Mouse (Mus musculus) macrophage (primary cell): ENCODE data around the gene Gm21973. TPM values are rescaled to one million over a fixed set of nuclear protein-coding genes. Genes with fewer than 3 reads are reported as not detected.

Source experiments
- H3K27ac ChIP-seq: fragments of 350-480 bp; formaldehyde crosslinking; 2 replicates; pipeline ENCODE4 v1.9.0; 2021
- H3K36me3 ChIP-seq: fragments of 350-480 bp; formaldehyde crosslinking; 2 replicates; pipeline ENCODE4 v1.9.0; 2021; ENCODE audit errors: inconsistent target
- H3K4me3 ChIP-seq: fragments of 350-480 bp; formaldehyde crosslinking; 2 replicates; pipeline ENCODE4 v1.9.0; 2021; ENCODE audit errors: inconsistent target
- H3K79me2 ChIP-seq: fragments of 350-480 bp; formaldehyde crosslinking; 2 replicates; pipeline ENCODE4 v1.9.0; 2021; ENCODE audit errors: inconsistent target
- WGBS: methylation state at CpG from one replicate; pipeline ENCODE4 v1.1.7; 2026; ENCODE audit warnings: inconsistent platforms; ENCODE audit not compliant: missing documents; 5-methylcytosine and 5-hydroxymethylcytosine counted together
- polyA plus RNA-seq: library from polyadenylated mRNA; stranded (reverse); fragments of 250-400 nt; gene quantifications from 3 replicates; pipeline ENCODE4 v1.2.4, GENCODE M21; 2018; ENCODE audit warnings: inconsistent platforms
- total RNA-seq, 78 experiments: library from RNA; depleted of rRNA; stranded (reverse); fragments of 250-400 nt; gene quantifications; 1 replicate in 9 of 78; 2 replicates in 24 of 78; 3 replicates in 43 of 78; 4 replicates in 2 of 78; pipeline ENCODE4 v1.2.4; 2018; ENCODE audit warnings: inconsistent platforms in 56 of 78

The Gm21973 gene
- not detected for total RNA-seq (2018; cell fraction: chromatin; rRNA removed)
- not detected for total RNA-seq (2018; cell fraction: cytosol; rRNA removed)
- total RNA-seq (2018; cell fraction: nucleus; rRNA removed) = not detected
- polyA plus RNA-seq = not detected in 3 replicates

DNA sequence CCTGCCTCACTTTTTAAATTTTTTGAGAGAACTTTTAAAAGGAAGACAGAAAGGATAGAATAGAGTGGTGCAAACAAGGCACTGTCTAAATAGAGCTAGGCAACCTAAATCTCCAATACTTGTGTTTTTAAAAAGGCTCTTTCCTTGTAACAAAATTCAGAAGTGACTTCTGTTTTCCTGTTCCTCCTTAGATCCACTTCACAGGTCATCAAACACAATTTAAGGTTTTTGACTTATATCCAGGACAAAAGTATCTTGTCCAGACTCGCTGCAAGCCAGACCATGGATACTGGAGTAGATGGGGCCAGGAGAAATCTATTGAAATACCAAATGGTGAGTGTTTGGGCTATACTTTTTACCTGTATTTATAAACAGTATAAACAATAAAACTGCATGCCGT, at the start of gene Gm21973:
Gene Gm21973, plus strand, starts transcription at position 301 of the 400 bp plus-strand sequence.
- Histone ChIP-seq H3K27ac (no peak within 1 kb of the TSS), H3K36me3 (no peaks in the 10 kb centered on the region), H3K4me3 (no peak within 1 kb of the TSS), H3K79me2 (no peaks in the 10 kb centered on the region)
- WGBS = 94% methylated on average over 2 of the region's 2 CpGs

DNA sequence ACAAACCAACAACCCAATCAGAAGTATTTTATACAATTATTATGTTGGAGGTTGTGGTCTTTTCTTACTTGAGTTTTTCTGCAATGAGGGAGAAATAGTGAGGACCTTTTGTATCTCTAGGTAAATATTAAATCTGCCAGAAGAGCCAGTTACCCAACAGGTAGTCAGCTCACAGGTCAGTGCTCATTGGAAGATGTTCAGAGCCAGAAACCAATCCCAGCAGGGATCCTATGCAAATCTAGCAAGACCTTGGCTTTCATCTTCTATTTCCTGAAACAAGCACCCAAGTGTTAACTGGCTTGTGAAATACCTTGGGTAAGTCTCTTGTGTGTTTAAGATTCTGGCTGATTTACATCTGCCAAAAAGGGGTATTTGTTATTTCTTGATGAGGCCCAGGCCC, 48.8 kb upstream of the Gm21973 start:
- H3K4me3 ChIP-seq = no peak overlapping the region
- no peak overlapping the region for H3K27ac ChIP-seq
- no peaks in the 10 kb centered on the region for H3K79me2 ChIP-seq
- no peaks in the 10 kb centered on the region for H3K36me3 ChIP-seq

- H3K36me3 ChIP-seq = no peaks in the 10 kb centered on the region
- no peak overlapping the region for H3K4me3 ChIP-seq
- 80% methylated on average over 4 of the region's 4 CpGs for WGBS
These were observed 47.7 kb upstream of the Gm21973 start for GRCm38 (mm10) chr15:10277461-10277860.

GRCm38 (mm10) chr15:10281546-10281945, 43.6 kb upstream of the Gm21973 start:
- Histone ChIP-seq H3K27ac (no peak overlapping the region), H3K79me2 (no peaks in the 10 kb centered on the region), H3K36me3 (no peaks in the 10 kb centered on the region), H3K4me3 (no peak overlapping the region)
- 93% methylated on average over 4 of the region's 5 CpGs for WGBS

More at GRCm38 (mm10) chr15:10277461-10277860, 47.7 kb upstream of the Gm21973 start:
- no peaks in the 10 kb centered on the region for H3K79me2 ChIP-seq
- H3K27ac ChIP-seq = no peak overlapping the region

DNA sequence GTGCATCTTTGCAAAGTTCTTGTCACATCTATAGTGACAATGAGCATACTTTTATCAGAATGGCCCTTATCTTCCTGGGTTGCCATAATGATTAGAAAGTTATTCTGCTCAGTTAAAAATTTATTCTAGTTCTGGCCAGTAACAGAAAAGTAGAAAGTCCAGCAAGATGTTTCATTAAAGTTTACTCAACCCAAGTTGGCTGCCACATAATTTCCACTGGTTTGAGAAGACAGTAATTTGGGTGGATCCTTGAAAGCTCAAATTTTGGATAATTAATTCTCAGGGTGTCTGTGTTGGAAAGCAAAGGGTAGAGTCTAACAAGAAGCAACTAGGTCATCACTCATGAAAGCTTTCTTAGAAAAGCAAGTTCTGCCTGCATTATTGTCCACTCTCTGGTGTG, 41.5 kb upstream of the Gm21973 start:
- no peak overlapping the region for H3K4me3 ChIP-seq
- no peak overlapping the region for H3K27ac ChIP-seq
- no peaks in the 10 kb centered on the region for H3K79me2 ChIP-seq
- H3K36me3 ChIP-seq = no peaks in the 10 kb centered on the region

- no peaks in the 10 kb centered on the region for H3K79me2 ChIP-seq
- H3K36me3 ChIP-seq = no peaks in the 10 kb centered on the region
- WGBS = 63% methylated on average over 1 of the region's 1 CpGs
- no peak overlapping the region for H3K4me3 ChIP-seq
- no peak overlapping the region for H3K27ac ChIP-seq
These were observed 28.6 kb upstream of the Gm21973 start for GRCm38 (mm10) chr15:10296570-10296969.

- H3K36me3 ChIP-seq = no peaks in the 10 kb centered on the region
- 86% methylated on average over 1 of the region's 1 CpGs for WGBS
- no peak overlapping the region for H3K4me3 ChIP-seq
- no peak overlapping the region for H3K27ac ChIP-seq
- no peaks in the 10 kb centered on the region for H3K79me2 ChIP-seq
These were observed 27.1 kb upstream of the Gm21973 start for GRCm38 (mm10) chr15:10298058-10298457.

GRCm38 (mm10) chr15:10299467-10299866, 25.7 kb upstream of the Gm21973 start:
- Histone ChIP-seq H3K36me3 (no peaks in the 10 kb centered on the region), H3K4me3 (no peak overlapping the region), H3K27ac (no peak overlapping the region), H3K79me2 (no peaks in the 10 kb centered on the region)
- WGBS = 82% methylated on average over 3 of the region's 3 CpGs

DNA sequence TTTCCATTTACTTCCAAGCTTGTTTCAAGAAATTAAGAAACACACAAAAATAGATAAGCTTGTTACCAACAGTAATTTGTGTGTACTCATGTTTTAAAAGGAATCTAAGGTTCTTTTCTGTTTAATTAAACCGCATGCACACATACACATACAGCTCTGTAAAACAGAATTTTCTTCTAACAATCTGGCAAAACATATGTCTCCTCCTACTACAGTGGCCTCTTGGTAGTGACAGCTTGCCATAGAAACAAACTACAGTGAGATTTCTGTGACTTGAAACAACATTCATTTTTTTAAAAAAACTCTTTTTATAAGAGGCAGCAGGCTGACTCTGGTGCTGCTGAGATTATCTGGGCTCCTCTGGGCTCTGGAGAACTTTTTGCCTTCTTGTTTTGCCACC, 18.7 kb upstream of the Gm21973 start:
- H3K36me3 ChIP-seq = no peaks in the 10 kb centered on the region
- no peak overlapping the region for H3K27ac ChIP-seq
- H3K4me3 ChIP-seq = no peak overlapping the region
- whole genome bisulfite sequencing = 100% methylated on average over 1 of the region's 1 CpGs
- no peaks in the 10 kb centered on the region for H3K79me2 ChIP-seq

DNA sequence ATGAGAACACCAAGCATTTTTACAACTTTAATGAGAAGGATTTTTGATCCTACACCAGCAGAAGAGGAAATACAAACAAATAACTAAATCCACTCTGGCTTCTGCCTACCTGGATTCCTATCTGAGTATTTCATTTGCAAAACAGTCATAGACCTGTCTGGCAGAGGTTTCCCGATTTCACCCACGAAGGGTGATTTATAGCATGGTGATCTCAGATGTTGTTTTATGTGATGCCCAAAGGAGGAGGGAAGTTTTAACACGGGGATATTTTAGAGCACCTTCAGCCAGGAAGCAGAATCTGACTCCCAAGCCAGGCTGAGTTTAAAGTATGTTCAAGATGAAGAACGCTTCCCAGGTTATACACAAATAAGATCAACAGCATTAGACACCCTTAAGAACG, 13.4 kb upstream of the Gm21973 start:
- 69% methylated on average over 5 of the region's 5 CpGs for WGBS

DNA sequence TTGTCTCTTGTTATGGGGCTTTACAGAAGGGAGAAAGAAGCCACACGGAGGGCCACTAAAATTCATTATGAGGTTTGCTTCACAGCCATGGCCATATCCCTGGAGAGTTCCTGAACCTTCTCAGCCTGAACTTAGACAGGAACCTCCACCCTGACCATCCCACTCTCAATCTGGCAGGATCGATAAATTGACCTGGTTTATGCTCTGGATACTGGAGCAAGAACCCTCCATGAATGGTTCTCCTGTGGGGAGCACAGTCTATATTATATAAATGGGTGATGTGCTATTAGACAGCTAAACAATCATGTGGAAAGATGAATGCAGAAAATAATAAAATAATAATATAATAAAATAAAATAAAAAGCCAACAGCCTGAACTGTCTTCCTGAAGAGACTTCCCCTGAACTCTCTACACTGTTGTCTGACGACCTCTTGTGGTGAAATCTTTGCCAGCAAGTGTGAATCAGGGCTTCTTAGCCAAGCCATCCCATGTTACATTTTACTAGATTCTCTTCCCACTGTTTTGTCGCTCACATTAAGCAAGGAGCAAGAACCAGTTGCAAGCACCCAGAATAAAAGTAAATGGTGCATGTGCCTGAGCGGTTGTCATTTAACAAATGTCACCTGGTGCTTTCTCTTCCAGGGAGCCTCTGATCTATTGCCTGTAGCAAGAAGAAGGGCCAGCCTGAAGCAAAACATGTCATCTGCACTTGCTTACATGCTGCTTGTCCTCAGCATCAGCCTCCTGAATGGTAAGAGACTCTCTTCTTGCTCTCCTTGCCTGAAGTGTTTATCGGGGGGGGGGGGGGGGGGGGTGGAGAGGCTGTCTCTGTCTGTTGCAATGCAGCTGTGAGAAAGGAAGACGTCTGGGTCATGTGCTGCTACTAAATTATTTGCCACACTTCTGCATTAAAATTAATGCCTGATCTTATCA, 11.4 kb upstream of the Gm21973 start:
- Histone ChIP-seq H3K27ac (no peak overlapping the region), H3K4me3 (no peak overlapping the region), H3K36me3 (no peaks in the 10 kb centered on the region), H3K79me2 (no peaks in the 10 kb centered on the region)
- 52% methylated on average over 6 of the region's 7 CpGs for WGBS

More for the DNA sequence above, 13.4 kb upstream of the Gm21973 start:
- Histone ChIP-seq H3K4me3 (no peak overlapping the region), H3K36me3 (no peaks in the 10 kb centered on the region), H3K79me2 (no peaks in the 10 kb centered on the region), H3K27ac (no peak overlapping the region)

DNA sequence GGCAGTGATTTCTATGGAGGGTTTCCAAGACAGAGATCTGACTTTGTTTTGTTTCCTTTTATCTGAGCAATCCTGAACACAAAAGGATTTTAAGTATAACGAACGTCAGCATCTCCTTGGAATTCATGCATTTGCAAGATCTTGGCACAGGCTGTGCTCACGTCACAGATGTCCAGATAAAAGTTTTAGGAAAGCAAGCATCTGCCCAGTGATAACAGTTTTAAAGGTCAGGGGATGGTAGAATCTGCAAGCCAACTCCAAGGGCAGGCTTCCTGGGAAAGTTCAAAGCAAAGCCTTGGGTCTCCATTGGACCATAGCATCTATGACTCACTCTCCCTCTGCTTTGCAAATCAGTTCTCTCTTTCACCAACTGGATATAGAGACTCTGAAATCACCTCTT, 5.4 kb downstream of the Gm21973 start:
- Histone ChIP-seq H3K79me2 (no peaks in the 10 kb centered on the region), H3K4me3 (no peak overlapping the region), H3K36me3 (no peaks in the 10 kb centered on the region), H3K27ac (no peak overlapping the region)
- 79% methylated on average over 3 of the region's 3 CpGs for WGBS

- Histone ChIP-seq H3K36me3 (no peaks in the 10 kb centered on the region), H3K4me3 (no peak overlapping the region), H3K79me2 (no peaks in the 10 kb centered on the region), H3K27ac (no peak overlapping the region)
- WGBS = 86% methylated on average over 1 of the region's 1 CpGs
These were observed 7.4 kb downstream of the Gm21973 start for GRCm38 (mm10) chr15:10332566-10332965.

- no peaks in the 10 kb centered on the region for H3K79me2 ChIP-seq
- H3K27ac ChIP-seq = no peak overlapping the region
- H3K36me3 ChIP-seq = no peaks in the 10 kb centered on the region
- no peak overlapping the region for H3K4me3 ChIP-seq
- WGBS = 89% methylated on average over 3 of the region's 3 CpGs
These were observed 13.4 kb downstream of the Gm21973 start for GRCm38 (mm10) chr15:10338606-10339005.

DNA sequence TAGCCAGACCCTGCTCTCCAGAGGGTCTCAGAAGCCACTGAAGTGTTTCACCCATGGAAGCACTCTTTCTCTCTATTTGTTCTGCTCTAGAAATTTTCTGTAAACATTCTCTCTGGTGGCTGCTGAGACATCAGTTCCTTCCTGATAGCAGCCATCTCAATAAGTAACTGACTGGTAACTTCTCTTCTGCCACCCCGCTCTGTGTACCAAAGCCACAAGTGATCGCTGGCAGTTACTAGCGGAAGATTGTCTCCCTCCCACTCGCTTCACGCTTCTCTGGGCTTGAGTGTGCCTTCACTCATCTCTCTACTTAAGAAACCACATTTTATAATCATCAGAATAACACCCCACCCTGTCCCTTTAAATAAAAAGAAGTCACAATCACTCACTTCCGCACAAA, 21.9 kb downstream of the Gm21973 start:
- no peak overlapping the region for H3K4me3 ChIP-seq
- no peaks in the 10 kb centered on the region for H3K36me3 ChIP-seq
- 75% methylated on average over 6 of the region's 6 CpGs for WGBS
- H3K79me2 ChIP-seq = no peaks in the 10 kb centered on the region
- no peak overlapping the region for H3K27ac ChIP-seq
